Mouse (Mus musculus): ENCODE measurements around the gene Rab8b.
A peak's percentile ranks its signal among the peaks of the same experiment; 100 is the strongest.

DNA sequence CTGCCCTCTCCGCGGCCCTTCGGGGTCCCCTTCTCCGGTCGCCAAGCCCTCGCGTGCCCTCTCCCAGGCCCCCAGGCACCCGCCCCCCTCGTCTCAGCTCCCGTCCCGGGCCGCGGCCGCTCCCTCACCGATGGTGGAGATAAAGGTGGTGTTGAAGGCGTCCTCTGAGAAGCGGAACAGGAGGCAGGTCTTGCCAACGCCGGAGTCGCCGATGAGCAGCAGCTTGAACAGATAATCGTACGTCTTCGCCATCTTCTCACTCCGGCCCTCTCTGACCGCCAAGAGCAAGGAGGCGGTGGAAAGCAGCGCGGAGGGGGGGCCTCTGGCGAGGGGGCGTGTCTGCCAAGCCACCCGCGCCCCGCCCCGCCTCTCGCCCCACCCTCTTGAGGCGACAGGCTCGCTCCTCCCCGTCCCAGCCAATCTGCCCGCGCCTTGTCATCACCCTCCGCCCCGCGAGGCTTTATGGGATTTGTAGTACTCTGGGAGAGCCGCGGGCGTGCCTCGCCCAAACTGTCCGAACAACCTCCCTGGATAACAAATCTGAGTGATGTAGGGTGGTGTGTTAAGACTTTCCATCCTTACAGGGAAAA, at the start of gene Rab8b:
- TF ChIP-seq POLR2A (IDR thresholded peaks at IDR 0.05; ENCODE audit: insufficient read length, low read depth) (peak; percentile 84), TCF12 (IDR thresholded peaks at IDR 0.05; ENCODE audit: insufficient read depth, poor library complexity, severe bottlenecking) (no peak), MYOG (IDR thresholded peaks at IDR 0.05; ENCODE audit: control insufficient read depth in 1 of 3, insufficient read depth in 1 of 3, insufficient read length in 2 of 3, low read depth in 2 of 3) (no peak), MYOD1 (IDR thresholded peaks at IDR 0.05; ENCODE audit: control insufficient read depth in 1 of 3, insufficient read length in 2 of 3, low read depth in 2 of 3) (peak in 1 of 3 experiments; percentile 4), USF1 (IDR thresholded peaks at IDR 0.05; ENCODE audit: low read depth) (no peak)
